Mouse (Mus musculus) embryonic fibroblast, embryonic 13.5 days (primary cell): ENCODE measurements around the gene Cacna1c.

Source experiments
- CTCF ChIP-seq: IDR thresholded peaks from 2 replicates; pipeline ENCODE4 v1.5.1; 2011; ENCODE audit warnings: mild to moderate bottlenecking, control low read depth, low read length, moderate library complexity, borderline replicate concordance; ENCODE audit not compliant: insufficient read depth
- POLR2A ChIP-seq: IDR thresholded peaks from 2 replicates; pipeline ENCODE4 v1.6.1; 2011; ENCODE audit warnings: low read depth, mild to moderate bottlenecking, control low read depth, low read length, moderate library complexity

GRCm38 (mm10) chr6:118626246-118626645, 570.0 kb downstream of the Cacna1c start:
- TF ChIP-seq POLR2A (no peak), CTCF (no peak)
